Mouse (Mus musculus) heart, postnatal 4 days (tissue): ENCODE results near the gene Mansc1. TPM values are rescaled to one million over a fixed set of nuclear protein-coding genes. Genes with fewer than 3 reads are reported as not detected.
"Not testable (repeated sequence)": the region's sequence is repeated elsewhere in the genome, so short reads cannot be mapped to it uniquely, and the experiment has no call there.

Source experiments
- DNase-seq: peaks from one replicate; pipeline ENCODE4 v3.0.0; 2021
- total RNA-seq, 2 experiments: library from RNA; stranded (reverse); gene quantifications; 2 replicates each; pipeline ENCODE4 v1.2.3; 2021

The Mansc1 gene
- total RNA-seq = 1 to 10 TPM; 8.4 to 9.7 TPM

DNA sequence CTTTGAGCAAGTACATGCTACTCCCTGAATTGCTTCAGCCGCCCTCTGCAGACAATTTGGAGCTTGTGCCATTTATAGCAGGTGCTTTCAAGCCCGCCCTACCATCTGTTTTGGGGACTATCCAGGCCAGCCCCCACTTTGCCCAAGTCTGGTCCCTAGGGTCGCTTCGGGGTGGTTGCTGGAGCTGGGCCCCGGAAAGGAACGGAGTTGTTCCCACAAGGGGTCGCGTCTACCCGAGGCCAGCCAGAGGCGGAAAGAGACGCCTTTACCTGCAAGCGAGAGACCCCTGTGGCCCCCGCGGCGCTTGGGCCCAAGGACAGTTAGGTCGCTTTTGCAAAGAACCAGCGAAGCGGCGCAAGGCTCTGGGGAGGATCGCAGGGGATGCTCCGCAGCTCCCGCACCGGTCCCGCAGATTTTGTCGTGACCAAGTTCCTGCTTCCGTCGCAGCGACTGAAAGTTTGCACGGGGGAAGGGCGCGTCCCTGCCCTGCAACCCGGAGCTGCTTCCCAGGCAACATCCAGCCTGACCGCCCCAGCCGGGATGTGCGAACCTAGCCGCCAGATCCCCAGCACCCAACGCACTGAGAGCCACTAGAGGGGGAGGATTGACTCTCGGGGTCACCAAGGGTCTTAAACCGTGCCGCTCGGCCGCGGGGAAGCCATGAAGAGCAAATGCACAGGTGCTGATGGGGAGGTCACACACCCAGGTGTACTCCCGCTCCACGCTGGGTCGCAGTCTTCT is at the start of gene Mansc1:
Gene Mansc1 (minus strand): TSS at position 542 of the 741 bp plus-strand sequence.
- DNase-seq = peak; percentile 69

DNA sequence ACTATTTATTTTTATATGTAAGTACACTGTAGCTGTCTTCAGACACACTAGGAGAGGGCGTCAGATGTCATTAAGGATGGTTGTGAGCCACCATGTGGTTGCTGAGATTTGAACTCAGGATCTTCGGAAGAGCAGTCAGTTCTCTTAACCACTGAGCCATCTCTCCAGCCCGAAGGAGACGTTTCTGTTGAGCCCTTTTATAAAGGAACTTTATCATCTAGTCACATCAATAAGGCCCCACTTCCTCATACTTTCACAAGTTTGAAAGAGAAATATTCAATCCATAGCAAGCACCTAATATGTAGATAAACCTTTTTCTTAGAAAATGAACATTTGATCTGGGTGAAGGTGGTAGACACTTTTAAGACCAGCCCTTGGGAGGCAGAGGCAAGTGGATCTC is 47.0 kb upstream of the Mansc1 start:
- not testable (repeated sequence) for DNase-seq

DNA sequence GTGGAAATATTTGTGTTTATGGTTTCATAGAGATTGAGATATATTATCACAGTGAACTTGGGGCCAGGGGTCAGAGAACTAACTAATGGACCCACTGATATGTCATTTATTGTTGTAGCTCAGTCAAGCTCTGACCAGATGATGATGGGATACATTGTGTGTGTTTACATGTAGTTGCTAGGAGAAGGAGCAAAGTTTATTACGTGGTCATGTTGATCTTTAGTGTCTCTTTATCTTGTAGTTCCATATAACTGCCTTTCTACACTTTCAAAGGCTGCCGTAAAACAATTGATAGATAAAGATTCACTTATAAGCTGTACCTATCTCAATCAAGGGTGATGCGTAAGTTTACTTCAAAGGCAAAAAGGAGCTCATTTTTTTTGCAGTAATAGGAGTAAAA is 45.7 kb upstream of the Mansc1 start:
- no peak for DNase-seq

DNA sequence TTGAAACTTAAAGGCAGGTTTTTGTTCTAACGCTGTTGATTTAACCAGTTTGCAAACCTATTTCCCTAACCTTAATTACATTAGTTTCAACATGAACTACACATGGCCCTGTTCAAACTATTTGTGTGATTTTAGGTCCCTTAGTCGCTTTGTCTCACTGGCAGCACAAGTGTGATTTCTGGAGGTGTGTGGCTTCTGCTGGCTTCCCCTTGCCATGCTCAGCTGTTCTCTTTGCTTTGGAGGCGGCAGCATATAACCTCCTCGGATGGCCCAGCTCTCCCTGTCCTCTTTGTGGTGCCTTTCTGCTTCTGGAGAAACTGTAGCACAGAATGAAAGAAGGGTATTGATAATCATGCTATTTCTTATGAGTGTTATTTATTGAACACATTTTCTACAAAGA is 45.2 kb upstream of the Mansc1 start:
- DNase-seq = no peak

DNA sequence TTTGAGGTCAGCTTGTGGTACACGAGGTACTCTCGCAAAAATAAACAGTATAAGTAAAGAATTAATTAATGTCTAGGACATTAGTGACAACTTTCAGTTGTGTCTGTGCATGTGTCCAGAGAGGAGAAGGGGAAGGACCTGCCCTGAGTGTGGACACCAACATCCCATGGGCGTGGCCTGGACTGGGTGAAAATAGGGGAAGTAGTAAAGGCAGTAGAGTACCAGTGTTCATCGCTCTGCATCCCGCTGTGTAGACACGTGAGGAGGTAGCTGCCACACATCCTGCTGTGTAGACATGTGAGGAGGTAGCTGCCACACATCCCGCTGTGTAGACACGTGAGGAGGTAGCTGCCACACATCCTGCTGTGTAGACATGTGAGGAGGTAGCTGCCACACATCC is 41.4 kb upstream of the Mansc1 start:
- DNase-seq = not testable (repeated sequence)

DNA sequence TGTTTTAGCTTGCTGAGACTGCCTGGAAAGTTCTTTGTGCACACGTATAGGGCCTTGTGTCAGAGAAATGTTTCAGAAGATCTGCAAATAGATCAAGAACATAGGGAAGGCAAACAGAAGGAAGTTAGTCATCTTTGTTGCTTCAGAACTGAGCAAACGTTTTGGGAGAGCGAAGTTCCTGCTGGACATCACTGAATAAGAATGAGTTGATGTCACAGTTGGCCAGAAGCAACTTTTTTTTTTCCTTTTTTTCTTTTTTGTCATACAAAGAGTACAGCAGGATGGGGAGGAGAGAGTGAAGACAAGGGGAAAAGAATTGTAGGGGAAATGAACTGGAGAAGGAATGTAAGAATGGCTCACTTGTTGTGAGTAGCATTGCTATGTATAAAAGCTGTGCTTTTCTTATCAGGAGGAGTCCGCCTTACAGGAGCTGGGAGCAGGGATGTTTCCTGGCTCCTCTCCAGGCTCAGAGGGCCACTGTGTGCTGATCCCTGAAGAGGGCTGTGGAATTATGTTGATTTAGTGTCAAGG is 38.7 kb upstream of the Mansc1 start:
- peak; percentile 73 for DNase-seq

DNA sequence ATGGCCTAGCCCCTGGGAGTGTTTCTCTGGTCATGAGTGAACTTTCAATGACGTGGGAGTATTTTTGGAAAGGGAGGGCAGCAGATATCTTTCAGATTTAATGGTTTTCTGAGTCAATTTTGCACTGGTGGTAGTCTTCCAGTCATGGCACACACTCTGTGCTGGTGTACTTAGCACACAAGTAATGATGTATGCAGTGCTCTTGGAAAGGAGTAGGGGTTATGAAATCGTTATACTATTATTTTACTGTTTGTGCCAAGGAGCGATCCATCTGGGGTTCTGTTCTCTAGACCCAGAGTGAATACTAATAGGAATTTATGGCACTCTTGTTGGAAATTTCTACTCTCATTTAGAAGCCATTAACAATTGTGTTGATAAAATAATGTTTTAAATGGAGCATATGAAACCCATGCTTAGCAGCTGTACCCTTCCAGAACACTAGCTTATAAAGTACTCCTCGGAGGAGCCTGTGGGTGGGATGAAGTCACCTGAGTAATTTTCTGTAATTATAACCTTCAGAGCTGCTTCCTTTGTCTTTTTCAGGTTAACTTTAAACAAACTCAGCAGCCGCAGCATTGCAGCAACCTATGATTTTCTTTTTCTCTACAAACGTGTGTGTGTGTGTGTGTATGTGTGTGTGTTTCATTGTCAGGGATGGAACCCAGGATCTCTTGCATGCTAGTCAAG is 37.0 kb upstream of the Mansc1 start:
- DNase-seq = no peak

DNA sequence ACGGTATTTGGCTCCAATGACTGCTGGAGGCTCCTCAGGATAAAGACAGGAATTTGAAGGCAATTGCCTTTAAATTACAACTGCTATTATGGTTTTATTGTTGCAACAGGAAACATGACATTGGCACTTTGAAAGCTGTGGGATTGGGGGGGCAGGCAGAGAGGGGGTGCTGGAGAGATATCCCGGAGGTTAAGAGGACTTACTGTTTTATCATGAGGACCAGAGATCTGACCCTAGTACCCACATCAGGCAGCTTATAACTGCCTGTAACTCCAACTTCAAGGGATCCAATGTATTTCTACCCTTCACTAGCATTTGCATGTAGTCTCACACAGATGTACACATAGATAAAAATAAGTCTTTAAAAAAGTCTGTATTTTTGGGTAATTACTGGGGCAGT is 36.2 kb upstream of the Mansc1 start:
- no peak for DNase-seq

DNA sequence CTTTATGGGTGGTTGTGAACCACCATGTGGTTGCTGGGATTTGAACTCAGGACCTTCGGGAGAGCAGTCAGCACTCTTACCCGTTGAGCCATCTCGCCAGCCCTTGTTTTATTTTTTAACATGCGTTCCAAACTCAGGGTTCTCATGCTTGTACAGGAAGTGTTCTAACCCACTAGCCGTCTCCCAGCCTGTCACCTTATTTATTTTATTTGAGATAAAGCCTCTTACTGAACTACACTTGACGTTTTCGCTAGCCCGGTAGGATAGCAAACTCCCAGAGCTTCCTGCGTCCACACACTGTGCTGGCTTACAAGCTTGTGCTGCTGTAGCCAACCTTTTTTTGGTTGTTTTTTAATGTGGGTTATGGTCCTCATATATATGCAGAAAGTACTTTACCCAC is 33.5 kb upstream of the Mansc1 start:
- no peak for DNase-seq

DNA sequence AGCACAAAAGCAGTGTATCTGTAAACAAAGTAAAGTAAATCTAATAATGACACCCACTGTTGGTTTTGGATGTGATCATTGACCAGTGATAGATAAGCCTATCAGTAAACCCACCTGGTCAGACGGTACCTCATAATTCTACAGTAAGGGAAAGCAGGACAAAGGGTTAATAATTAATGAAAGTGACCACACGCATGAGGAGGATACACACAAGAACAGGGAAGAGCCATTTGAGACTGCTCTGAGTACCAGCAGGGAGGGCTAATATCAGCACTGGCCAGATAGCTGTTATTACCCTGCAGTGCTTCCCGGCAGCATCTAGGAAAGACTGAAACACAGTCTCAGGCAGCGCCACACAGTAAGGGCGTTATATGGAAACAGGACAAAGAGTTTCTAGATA is 32.3 kb upstream of the Mansc1 start:
- no peak for DNase-seq

DNA sequence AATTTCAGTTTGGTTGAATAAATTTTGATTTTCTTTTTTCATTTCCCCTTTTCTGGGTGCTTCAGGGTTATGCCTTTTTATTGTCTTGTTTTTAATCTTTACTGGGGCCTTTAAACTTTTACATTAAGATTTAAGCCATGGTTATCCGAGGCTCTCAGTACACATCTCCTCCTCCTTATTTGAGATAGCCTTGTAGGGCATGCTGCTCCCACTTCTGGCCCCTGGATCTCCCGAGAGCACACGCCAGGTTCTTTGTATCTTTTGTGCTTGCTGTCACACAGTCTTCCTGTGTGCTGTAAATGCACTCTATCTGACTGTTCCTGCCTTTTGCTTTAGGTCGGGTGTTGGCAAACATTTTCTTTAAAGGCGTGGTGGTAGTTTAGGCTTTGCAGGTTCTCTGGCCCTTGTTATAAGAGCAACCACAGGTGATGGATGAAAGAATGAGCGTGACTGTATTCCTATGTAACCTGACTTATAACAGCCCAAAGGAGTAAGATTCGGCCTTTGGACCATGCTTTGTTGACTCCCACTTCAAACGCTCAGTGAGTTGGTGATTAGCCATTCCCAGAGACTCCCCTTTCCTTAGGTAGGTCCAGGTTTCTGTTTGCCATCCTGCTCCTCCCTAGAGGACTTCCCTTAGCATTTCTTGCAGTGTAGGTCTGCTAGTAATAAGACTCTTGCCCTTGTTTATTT is 28.6 kb upstream of the Mansc1 start:
- DNase-seq = no peak

DNA sequence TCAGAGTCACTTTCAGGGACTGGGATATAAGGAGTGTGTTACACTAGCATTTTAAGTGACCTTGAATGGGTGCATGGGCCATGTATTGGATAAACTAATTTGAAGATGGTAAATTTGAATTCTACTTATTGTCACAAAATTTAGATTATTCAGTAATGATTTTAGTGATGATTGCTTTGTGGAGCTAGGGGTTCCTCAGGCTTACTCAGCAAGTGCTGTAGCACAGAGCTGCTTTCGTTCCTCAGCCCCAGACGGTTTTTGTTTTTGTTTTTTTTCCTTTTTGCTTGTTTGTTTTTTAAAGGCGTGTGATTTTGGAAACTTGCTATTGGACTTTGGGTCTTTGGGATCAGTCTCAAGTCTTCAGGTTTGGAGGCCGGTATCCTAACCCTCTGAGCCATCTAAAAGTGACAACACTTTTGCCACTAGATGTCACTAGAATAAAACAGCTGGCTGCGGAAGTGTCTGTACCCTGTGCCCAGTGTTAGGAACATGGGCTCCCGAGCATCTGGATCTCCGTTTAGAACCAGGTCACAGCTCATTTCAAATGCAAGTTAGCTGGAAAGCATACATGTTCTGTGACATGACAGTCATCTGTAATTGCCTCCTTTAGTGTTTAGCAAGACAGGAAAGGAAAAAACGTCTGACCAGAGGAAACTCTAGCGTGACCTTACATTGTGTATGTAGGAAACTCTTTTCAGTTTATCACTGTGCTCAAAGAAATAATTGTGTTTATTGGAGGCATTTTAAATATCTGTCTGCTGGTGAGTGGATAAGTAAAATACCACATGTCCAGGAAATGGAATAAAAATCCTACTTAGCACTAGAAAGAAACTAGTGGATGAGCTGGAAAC is 27.0 kb upstream of the Mansc1 start:
- peak; percentile 66 for DNase-seq

DNA sequence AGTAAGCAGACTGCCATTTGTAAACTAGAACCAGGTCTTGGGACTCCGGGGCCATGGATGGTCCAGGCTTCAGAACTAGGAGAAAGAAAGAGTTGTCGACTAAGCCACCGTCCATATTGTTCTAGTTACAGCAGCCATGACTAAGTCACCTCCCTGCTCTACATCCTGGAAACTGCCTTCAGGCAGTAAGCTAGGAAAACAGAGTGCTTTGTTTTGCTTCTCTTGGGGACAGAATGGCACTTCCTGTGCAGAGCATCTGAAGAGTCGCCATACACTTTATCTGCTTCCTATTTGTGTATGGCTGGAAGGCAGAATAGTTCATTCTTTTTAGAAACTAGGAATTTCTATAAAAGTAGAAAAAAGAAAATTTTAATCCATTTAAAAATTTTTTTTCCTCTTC is 24.2 kb upstream of the Mansc1 start:
- no peak for DNase-seq

DNA sequence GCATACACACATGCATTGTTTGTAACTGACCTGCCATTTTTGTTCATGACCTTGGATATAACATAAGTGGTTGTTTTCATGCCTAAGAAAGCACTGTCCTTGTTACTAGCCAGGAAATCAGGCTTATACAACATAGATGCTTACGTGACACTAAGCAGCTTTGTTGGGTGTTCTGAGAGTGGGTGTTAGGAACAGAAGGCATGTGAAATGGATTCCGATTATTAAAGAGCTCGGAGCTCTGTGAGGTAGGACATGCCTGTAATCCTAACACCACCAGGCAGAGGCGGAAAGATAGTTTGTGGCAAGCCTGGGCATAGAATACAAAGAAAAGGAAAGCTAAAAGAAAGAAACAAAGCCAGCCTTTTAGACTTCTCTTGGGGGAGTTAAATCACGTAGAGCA is 16.1 kb upstream of the Mansc1 start:
- no peak for DNase-seq

DNA sequence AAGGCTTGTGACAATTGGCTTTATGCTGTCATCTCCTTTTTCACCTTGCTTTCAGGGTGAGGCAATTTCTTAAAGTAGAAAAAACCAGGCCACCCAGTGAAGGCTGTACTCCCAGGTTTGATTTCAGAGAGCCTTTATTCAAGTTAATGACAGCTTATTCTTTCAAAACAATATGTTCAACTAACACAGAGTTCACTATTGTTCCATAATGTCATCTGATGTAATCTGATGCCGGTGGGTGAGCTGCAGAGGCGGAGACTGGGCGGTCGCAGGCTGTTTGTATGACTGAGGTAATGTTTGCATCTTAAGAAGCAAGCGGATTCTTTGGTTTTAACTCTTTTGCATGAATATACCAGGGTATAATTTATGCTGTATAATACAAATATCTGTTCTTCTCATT is 15.3 kb upstream of the Mansc1 start:
- DNase-seq = no peak

DNA sequence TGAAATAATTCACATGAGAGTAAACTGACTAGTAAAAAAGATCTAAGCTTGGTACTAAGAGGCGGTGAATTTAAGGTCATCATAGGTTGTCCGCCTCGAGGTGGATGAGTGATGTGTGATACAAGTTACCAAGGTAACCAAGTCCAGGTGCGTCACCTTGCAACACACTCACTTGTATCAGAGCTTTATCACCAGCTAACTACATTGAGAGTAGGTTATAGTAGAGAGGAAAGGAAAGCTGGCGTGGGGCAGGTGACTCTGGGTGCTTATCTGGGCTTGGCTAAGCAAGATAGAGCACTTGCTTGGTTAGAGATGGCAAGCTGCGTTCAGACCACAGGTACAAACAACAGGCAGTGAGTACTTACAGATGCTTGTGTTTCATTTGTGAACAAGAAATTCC is 14.5 kb upstream of the Mansc1 start:
- no peak for DNase-seq

DNA sequence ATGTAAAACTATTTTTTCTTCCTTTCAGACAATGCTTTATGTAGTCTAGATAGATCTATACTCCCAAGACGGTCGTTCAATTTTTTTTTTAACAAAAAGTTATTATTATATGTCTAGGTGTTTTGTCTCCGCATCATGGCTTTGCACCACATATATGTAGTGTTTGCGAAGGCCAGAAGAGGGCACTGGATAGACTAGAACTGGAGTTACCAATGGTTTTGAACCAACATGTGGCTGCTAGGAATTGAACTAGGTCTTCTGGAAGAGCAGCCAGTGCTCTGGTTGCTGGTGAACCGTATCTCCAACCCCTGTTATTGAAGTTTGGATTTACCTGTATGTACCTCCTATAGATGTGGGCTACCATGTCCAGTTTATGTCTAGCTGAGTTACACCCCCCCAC is 11.0 kb upstream of the Mansc1 start:
- DNase-seq = no peak

DNA sequence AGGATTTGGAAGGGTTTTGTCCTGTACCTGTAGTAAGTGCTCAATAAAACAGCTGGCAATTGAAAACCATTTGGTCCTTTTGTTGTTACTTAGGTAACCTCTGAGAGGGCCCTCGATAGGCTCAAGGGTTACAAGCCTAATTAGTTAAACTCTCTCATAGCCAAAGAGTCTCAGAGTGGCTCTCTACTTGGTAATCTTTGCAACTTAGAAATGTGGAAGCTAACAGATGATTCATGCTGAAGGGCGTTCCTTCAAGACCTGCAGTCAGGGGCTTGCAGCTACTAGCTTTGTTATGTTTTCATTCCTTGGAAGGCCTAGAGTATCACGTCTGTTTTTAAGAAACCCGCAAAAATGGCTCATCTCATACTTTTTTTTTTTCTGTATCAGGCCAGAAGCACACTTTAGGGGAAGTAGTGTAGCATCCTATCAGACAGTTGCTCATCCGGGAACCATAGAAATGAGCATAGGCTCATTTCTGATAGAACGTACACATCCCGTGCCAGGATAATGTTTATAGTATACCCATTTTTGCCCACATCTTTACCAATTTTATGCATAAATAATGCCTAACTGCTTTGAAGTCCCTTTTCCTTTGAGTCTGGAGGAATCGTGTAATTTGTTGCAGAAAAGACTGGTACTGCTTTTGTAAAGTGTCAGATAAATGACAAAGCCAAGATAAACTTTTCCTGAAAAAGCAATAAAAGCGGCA is 9.6 kb upstream of the Mansc1 start:
- no peak for DNase-seq

DNA sequence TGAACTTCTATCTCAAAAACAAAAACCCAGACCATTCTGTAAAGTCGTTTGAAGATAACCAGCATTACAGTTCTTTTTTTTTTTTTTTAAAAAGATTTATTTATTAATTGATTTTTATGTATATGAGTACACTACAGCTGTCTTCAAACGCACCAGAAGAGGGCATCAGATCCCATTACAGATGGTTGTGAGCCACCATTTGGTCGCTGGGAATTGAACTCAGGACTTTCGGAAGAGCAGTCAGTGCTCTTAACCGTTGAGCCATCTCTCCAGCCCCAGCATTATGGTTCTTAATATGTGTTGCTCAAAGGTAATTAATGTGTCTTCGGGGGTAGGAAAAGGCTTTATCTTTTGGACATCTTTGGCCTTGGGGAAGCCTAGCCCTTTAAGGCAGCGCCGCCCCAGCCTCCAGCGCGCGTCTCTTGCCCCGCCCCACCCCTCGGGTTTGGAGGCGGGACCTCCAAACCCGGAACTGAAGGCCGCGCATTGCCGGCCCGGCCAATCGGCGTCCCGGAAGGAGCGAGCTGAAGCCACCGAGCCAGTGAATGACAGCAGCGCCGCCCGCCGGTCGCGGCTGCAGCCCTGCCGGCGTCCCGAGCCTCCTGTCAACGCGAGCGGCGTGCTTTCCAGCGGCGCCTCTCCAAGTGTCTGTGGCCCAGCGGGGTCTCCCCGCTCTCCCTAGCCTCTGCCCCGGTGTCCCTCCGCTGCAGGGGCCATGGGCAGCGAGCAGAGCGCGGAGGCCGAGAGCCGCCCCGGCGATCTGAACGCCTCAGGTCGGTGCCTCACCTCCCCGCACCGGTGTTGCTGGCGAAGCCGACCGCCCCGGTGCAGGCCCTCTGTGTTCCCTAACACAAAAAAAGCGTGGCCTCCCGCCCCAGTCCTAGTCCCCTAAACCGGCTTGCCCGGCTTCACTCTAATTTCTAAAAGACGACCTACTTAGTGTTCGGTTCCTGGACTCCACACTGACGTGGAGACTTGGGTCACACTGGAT is 8.5 kb upstream of the Mansc1 start:
- peak; percentile 95 for DNase-seq

DNA sequence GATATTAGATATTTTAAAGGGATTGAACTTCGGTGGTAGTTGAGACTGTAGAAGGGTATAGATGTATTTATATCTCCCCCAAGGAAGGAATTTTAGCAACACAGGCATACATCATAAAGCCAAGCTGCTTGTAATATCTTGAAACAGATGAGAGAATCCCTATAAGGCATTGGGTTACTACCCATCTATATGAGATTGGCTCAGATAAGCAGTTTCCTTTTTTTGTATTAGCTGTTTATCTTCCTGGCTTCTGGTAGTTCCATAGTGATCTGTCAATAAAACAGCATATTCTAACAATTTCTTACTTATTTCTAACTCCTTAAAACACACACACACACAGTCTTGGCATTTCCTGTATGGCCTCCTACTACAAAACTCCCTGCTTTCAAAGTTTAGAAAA is 7.6 kb upstream of the Mansc1 start:
- no peak for DNase-seq

DNA sequence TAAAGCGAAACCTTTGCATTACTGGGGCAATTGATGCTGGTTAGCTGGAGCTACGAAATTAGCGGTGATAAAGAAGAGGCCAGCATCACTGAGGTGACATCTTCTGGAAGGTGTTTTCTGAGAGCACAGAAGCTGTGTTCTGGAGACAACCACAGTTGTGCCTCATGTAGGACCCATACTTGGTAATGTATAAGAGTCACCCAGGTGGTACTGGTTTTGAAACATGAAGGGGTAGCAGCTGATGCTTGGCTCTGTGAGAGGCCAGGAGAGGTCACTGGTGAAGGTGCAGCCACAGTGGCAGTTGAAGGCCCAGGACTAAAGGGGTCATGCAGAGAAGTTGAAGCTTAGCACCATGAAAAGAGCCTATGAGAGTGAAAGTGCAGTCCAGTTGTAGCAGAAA is 6.9 kb upstream of the Mansc1 start, which contains the start of gene Borcs5:
Gene Borcs5 (plus strand): TSS at position 301 of the 400 bp plus-strand sequence.
- DNase-seq = no peak
